Mouse (Mus musculus) yolk sac, embryonic 10.5 days (tissue): ENCODE results near the gene Gm28576.
"Not testable (repeated sequence)": the region's sequence is repeated elsewhere in the genome, so short reads cannot be mapped to it uniquely, and the experiment has no call there.

Experiments
- DNase-seq: peaks from one replicate; pipeline ENCODE4 v3.0.0-alpha.2; 2017; ENCODE audit warnings: low spot score

Gene Gm28576

DNA sequence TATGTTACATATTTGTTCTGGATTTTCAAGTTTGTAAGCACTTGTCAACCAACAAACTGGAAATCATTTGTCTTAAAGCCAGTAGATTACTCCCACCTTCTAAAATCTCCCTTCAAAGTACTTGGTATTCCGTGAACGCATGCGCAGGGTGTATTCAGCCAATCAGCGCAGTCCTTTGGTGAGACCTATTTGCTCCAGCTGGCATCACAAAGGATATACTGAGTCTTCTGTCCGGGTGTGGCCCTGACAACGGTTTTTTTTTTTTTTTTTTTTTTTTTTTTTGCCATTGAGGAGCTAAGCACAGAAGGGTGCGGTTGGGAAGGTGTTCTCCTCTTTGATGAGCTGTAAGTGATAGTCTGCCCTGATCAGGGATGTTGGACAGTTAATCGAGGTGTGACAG, at the start of gene Gm28576:
Gm28576 (plus strand) TSS at position 301 of the 400 bp plus-strand sequence.
- not testable (repeated sequence) for DNase-seq
